Mouse (Mus musculus) ES-CJ7 (cell line): ENCODE data around the gene Nlgn1.
A peak's percentile ranks its signal among the peaks of the same experiment; 100 is the strongest.

Experiments
- DNase-seq: peaks from one replicate; pipeline ENCODE4 v3.0.0; 2011; ENCODE audit warnings: low read depth, low spot score

Nlgn1 gene

DNA sequence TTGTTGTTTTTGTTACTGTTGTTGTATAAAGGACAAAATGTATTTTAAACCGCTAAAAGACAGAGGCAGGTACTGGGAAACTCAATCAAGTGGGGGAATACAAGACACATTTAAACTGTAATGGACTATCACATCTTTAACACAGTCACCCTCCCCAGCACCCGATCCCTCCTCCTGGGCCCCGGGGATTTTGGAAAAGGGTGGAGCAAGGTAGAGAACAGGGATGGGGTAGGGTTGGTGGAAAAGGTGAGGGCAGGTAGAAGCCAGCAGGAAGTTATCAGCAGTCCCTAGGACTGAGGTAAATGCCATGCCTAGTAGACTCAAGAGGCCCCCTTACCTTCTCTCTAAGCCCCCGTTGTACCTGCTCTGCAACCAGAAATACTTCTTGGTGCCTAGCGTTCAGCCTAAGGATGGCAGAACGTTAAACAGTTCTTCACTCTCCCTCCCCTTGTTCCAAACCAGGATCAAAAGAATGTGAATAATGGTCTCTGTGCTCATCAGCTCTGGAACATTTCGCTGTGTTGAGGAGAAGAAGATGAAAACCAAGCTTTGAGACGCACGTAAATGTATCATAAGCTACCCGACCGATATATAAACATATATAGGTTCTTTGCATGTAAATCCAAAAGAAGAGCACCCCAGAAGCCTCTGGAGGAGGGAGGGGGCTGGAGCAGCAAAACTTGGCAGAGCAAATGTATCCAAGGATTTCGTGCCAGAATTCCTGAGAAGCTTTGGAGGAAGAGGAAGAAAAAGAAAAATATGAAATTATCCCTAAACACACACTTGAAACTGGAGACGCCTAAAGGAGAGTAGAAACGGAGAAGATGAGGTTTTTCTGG is at the start of gene Nlgn1:
Nlgn1 (minus strand) TSS at position 61 of the 839 bp plus-strand sequence.
- no peak for DNase-seq

DNA sequence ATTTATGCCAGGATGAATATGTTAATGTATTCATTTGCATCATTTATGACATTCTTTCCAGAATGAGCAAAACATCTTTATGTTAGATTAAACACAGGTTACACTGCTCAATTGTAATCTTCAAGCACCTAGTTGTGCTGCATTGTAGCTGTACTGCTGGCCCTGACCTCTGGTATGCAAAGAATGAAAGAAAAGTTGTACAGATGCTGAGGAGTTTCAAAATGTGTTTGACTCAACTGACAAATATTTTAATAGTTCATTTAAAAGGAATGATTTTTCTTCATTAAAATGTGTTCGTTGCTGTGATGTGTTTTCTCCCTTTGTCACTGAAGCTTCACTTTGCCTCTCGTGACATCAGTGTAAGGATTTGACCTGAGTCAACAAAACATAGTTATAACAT is 46.0 kb upstream of the Nlgn1 start:
- DNase-seq, result no peak

DNA sequence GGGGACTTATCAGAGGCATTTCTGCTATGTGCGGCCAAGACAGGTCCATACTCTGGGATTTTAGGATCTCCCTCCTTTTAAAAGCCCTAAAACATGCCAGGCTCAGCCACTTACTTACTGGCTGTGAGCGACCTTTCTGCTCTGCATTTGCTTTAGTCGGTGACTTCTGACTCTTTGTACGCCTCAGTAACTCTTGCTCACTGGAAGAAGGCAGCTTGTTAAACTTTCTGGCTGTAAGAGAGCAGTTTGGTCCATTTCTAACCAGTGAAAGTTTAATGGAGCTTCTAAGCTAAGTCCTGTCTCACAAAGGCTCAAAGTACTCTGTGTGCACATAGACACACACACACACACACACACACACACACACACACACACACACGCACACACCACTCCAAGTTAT is 22.8 kb upstream of the Nlgn1 start:
- DNase-seq, result no peak

DNA sequence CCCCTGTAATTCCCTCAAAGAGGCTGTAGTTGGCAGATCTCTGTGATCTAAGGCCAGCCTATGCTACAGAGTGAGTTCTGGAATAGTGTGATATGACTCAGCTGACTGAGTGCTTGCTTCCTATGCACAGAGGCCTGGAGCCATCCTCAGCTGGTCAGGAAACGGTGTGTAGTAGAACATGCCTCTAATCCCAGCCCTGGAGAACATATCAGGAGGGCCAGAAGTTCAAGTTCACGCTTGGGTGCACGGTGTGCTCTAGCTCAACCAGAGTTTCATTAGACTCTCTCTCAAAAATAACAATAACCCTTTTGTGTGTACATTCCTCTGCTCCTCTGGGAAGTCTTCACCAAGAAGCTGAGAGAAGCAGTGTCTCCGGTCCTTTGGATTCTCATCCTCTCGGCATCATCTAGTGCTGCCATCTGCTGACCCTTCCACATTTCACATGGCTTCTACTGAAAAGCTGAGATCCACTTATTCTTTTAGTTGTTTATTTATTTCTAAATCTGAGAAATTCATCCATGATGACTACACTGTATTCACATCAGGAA is 22.3 kb upstream of the Nlgn1 start:
- DNase-seq, result peak; percentile 9

DNA sequence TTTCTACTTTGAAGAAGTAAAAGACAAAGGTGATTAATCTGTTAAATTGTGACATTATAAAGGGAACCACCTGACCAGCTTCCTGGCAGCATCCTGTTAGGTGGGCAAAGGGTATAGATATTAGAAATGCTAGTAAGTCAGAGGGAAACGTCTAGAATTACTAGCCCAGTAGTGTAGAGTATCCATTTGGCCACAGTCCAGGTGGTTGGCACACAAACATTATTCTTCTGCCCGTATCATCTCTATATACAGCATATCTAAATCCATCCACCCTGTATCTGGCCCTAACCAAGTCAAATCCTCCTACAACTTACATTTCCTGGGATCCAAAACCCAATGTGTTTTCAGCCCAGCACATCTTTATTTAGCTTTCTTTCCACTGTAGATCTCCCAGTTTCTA is 5.2 kb upstream of the Nlgn1 start:
- no peak for DNase-seq

DNA sequence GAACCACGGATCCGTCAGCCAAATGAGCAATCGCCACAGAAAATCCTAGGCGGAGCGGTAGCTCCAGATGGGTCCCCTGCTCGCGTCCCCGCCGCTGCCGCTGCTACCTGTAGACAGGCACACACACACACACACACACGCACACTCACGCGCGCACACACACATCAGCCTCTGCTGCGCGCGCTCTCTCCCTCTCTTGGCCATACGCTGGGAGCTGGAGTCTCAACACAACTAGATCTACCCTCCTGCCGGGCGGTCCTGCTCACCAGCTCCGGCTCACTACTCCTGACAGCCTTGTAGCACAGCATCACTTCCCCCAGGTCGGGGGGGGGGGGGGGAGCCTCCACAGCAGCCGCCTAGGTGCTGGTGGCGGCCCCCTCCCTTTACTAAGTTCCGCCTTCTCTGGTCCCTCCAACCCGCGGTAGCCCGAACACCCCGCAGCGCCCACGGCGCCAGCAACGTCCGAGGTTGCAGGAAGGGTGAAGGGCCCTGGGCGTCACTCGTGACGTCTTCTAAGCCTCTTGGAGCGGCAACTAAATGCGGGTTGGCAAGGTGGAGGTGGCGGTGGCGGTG is 1.1 kb upstream of the Nlgn1 start:
- peak; percentile 48 for DNase-seq

DNA sequence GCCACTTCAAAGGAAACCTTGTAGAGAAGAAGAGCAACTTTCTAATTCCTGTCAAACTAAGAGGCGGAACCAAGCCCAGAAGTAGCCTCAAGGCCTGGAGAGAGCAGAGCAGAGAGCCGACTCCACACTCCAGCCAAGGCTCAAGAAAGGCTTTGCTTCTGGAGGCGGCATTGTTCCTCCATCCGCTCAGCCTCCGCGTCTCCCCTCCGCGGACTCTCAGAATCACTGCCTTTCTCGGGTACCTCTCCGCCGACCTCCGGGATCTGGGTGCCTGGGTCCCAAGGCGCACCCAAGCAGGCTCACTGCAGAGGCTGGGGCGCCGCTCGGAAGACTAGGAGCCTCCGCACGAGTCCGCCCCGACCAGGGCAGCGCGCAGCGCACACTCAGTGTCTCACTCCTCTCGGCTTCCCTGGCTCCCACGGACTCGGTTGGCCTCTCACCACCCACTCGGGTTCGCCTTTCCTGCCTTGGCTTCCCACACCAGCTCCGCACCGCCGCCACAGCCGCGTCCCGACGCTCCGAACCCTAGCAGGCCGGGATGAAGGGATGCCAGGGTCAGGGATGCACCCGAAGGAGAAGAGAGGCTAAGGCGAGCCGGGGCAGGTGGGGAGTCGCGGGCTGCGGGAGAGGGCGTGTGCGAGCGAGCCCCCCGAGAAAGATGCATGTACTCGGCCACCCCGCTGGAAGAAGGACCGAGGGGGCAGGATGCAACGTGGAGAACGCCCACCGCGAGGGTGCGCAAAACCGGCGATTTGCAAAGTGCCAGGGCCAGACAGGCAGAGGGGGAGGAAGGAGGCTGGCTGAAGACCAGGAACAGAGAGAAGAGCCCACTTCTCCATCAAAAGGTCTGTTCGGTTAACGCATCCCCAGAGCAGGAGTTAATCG is 841 bp downstream of the Nlgn1 start:
- DNase-seq, result peak; percentile 36

DNA sequence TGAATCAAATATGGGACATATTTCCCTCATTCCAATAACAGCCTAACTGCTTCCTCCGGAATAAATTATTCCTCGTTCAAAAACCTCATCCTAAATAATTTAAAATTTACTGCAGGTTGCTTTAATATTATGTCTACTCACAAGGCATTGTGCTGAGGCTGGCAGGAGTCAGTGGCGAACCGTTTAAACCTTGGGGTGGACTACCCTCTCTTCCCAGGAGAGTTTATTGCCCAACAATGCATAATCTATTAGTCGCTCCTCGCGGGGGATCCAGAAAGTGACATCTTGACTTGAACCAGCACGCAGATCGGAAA is 1.4 kb downstream of the Nlgn1 start:
- DNase-seq, result no peak

DNA sequence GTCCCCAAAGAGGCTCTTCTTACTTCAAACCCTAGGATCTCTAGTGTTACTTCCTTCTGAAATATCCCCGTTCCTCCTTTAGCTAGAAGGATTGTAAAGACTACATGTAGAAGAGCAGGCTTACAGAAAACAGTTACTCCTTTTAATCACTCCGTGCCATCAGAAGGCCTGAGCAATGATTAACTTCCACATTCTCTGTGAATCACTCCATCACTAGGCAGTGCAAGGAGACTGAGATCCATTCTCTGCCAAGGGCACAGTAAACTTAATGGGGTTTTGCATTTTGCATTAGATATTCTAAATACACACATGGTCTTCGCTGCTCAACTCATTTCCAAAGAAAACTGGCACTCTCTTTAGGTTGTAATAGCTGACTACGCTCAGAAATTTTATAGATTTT is 2.2 kb downstream of the Nlgn1 start:
- no peak for DNase-seq

DNA sequence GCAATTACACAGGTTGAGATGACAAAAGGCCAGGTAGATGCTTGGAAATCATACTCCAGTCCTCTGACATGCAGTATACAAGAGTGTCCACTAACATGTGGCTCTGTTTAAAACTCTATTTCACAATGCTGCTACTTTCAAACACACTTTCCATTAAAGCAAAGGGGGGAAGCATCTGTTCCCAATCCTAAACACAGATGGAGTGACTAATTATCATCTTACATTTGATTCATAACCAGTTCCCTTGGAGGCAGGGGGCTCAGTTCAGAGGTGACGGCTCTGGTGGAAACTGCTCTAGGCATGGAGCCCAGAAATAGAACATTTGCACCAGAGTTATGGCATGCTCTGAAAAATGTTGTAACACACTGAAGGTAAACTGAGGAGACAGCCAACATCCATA is 7.8 kb downstream of the Nlgn1 start:
- DNase-seq, result no peak

DNA sequence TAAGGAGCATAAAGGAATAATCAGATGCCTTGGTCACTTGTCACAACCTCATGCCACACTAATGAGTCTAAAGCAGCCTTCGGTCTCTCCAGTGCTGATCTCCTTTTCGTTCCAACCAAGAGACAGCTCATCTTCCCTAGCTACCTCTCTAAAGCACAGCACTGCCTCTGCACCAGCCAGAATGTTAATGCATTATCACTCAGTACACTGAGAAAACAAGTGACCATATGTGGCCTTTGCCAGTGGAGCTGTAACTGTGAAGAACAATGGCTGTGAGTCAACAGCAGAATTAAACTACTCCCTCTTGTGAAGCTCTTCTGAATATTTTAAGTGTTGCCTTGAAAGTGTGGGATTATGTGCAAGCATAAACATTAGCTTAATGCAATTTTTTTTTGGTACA is 14.9 kb downstream of the Nlgn1 start:
- DNase-seq, result no peak

DNA sequence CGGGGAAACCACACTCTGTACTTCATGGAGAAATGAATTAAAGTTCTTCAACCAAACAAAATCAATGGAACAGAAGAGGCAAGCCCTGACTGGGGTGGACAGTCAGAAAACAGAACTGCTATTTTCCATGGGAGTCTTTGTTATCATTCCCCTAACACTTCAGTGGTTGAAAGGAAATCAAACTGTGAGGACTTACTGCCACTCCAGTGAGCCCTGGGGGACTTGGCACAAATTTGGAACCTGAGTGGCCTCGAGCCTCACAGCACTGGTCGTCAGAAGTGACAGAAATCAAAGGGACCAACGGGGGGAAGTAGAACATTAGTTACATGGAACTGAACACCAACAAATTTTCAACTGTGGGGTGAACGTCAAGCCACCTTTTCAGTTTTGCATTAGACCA is 34.4 kb downstream of the Nlgn1 start:
- no peak for DNase-seq

DNA sequence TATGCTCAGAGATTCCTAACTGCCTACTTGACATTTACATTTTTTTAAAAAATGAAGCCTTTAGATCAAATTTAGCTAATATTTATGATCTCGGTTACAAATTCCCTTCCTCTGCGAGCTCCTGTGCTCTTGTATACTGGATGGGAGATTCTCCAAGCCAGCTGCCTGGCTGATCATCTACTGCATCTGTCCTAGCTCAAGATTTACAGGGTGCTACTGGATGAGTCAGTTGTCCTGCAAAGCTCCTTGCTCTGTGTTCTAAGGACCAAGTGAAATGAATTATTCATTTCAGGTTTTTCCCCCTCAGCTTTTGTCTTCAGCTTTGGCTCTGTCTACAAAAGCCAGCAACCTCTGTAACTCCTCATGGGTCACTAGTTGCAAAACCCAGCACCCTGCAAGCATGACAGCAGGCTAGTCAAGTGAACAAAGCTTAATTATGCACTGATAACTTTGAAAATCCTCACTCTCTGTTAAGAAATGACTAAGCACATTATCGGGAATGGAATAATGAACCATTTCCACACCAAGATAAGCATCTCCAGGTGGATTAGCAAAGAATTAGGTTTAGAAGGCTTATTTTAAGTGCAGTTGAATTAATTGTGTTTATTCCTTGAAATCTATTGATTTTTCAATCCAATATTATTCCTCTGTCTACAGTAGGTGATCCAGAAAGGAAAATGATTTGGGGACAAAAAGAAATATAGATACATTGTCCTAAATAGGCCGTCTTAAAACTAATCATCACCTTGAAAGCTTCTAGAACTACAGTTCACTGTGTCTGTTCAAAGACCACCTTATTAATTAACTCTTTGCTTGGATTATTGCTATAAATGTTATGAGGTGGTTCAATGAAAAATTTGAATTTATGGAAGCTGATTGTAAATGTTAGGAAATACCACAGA is 61.1 kb downstream of the Nlgn1 start:
- DNase-seq, result no peak

DNA sequence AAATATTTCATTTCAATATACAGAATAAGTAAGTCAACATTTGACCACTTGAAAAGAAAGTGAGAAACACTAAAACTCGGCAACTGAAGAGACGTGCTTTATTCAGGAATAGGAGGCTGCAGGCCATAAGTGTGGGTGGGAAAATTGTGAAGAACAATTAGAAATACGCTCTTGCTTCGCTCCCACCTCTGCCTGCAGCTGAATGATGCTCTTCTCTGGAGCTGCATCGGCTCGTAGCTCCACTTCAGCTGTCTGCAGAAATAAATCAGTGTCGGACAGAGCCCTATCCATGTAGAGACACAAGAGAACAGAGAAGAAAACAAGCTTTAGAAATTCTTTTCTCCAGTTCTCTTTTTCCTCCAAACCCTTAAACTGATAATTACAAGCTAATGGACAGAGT is 85.7 kb downstream of the Nlgn1 start:
- DNase-seq, result no peak

DNA sequence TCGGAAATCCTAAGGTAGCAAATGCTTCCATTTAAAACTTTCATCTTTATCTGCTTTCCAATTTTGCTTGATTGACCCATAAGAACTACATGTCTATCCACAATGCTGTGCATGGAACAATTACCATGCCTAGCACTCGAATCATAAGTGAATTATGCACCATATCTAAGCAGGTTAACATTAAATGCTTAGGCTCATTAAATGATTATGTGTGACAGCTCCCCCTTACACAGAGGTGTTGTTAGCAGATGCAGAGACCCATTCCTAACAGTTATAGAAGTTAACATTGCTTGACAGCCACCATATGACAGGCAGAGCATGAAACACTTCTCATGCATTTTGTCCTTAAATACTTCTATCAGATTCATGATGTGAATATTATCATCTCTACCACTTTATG is 89.0 kb downstream of the Nlgn1 start:
- no peak for DNase-seq

DNA sequence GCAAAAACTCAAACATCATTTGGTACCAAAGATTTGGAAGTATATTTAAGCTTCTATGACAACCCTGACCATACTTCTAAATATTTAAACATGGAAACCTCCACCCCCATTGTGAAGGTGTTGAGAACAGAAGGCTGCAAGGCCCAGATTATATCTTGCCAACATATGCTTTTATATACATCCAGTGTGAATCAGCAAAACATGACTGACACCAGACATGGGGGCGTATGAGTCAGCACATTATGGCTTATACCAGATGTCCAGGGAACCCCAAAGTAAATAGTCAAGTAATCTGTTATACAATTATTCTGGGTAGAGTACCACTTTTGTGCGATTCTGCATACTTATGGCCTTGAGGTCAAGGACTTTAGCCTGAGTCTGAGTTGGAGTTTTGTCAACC is 102.3 kb downstream of the Nlgn1 start:
- no peak for DNase-seq

DNA sequence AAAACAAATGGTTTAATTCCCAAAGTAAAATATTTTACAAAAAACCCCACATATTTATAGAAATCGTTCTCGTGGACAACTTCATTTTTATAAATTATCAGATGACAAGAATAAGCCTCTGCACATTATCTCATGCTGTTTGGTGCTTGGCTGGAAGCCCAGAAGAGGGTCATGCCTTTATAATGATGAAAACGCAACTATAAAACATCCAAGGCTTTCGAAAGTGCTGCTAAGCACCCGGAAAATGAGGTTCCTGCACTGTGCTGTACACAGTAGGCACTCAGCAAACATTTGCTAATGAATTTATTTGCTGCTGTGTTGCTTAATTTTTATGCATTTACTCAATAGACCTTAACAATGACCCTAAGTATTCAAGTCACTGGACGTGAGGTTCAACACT is 103.4 kb downstream of the Nlgn1 start:
- no peak for DNase-seq

DNA sequence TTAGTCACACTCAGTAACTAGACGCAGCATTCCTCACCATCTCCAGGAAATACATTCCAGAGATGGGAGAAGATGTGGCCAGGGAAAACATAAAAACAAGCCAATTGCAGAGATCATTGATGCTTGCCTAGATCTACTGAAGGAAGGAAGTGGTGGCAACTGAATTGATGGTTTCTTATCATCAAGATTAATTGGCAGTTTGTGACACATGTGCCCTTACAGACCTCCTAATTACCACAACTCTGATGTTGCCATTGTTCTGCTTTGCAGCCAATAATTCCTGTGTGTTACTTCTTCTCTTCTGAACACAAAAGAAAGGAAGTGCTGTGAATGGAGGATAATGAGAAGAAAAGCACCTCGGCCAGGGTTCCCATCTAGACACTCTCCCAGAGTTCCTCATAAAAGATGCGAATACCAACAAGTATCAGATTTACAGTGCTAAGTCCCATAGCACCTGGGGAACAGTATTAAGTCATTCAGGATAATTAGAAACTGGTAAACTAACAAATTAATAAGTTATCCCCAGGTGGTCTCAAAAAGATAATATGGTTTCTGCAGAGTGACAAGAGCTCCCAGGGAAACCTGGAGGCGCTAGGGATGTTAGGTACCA is 104.0 kb downstream of the Nlgn1 start:
- no peak for DNase-seq

DNA sequence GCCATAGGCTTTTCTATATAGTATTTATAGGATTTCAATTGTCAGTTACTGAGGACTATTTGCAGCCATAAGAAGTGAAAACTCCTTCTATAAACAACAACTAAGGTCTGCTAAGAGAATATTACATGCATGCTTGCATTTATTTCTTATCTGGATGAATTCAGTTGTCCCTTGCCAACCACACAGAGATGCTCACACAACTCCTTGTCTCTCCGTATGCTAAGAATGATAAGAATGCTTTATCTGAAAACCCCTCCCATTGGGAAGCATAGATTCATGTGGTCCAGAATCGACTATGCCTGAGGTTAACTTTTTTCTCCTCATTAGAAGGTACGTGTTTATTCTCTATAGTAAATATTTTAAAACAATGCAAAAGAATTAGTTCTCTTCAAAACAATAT is 108.8 kb downstream of the Nlgn1 start:
- no peak for DNase-seq

DNA sequence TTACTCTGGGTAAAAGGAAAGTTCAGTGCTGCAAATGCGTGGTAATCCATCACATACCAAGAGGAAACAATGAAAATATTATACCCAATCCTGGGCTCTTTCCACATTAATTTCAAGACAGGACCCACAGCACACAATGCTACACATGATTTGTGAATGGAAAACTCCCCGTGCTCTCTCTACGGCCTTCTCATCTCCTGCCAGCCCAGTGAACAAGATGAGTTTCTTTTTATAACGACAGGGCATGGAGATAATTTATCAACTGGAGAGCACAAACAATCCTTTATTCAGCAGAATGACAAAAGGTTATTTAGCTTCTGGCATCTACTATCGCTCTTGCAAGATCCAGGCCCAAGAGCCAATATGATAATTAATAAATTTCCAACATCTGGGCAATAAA is 116.0 kb downstream of the Nlgn1 start:
- DNase-seq, result no peak

DNA sequence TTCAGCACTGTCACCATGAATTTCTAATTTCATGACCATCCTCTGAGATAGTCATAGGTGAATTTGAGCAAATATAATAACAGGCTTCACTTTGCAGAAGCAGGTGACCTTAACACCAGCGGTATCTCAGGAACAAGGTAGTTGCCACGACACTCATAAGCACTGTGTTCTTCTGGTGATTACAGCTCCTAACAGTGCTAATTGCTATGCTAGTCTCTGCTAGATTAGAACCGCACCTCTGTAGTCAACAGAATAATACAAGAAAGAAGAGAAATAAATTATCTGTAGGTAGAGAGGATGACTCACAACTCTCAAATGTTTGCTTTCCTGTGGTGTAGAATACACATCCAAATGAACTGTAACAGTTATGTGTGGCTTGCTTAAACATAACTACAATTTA is 129.6 kb downstream of the Nlgn1 start:
- no peak for DNase-seq
